Mouse (Mus musculus) heart, embryonic 14.5 days (tissue): ENCODE results near the gene Vmn2r13. TPM values are rescaled to one million over a fixed set of nuclear protein-coding genes. Genes with fewer than 3 reads are reported as not detected.

Experiments
- ATAC-seq: fragments of 200-750 bp; cut with Nextera tagmentation; 2 replicates; pipeline ENCODE4 v1.8.0; 2017; ENCODE audit warnings: low read depth, moderate TSS enrichment; ENCODE audit not compliant: insufficient number of reproducible peaks, insufficient read depth, low FRiP score
- H3K27ac ChIP-seq, 2 experiments: fragments of 200-500 bp in 1 of 2; fragments of 300-500 bp in 1 of 2; sonication (generic) in 1 of 2; replicated peaks in 1 of 2; 2 replicates each; pipeline ENCODE4 v1.5.1; 2012 to 2014; ENCODE audit warnings: low read depth in 2 of 2, low read length in 2 of 2, control low read depth in 1 of 2, mild to moderate bottlenecking in 1 of 2, mixed read lengths in 1 of 2; ENCODE audit not compliant: control insufficient read depth in 1 of 2, insufficient read depth in 1 of 2
- H3K27me3 ChIP-seq: fragments of 300-500 bp; sonication (generic); 2 replicates; pipeline ENCODE4 v1.6.1; 2014; ENCODE audit warnings: mild to moderate bottlenecking, low read length, control low read depth; ENCODE audit not compliant: control insufficient read depth, insufficient read depth
- H3K36me3 ChIP-seq: fragments of 300-500 bp; sonication (generic); 2 replicates; pipeline ENCODE4 v1.6.1; 2014; ENCODE audit warnings: mild to moderate bottlenecking, control low read depth, low read length, mixed read lengths; ENCODE audit not compliant: control insufficient read depth, insufficient read depth
- H3K4me1 ChIP-seq, 2 experiments: fragments of 200-500 bp in 1 of 2; fragments of 300-500 bp in 1 of 2; sonication (generic) in 1 of 2; 2 replicates each; pipeline ENCODE4 v1.6.1; 2012 to 2014; ENCODE audit warnings: low read length in 2 of 2, control low read depth in 1 of 2, mixed read lengths in 1 of 2; ENCODE audit not compliant: control insufficient read depth in 2 of 2, insufficient read depth in 2 of 2
- H3K4me2 ChIP-seq: fragments of 300-500 bp; sonication (generic); 2 replicates; pipeline ENCODE4 v1.6.1; 2014; ENCODE audit warnings: mild to moderate bottlenecking, low read length
- H3K4me3 ChIP-seq, 2 experiments: fragments of 200-500 bp in 1 of 2; fragments of 300-500 bp in 1 of 2; sonication (generic) in 1 of 2; 2 replicates each; pipeline ENCODE4 v1.5.1; 2012 to 2014; ENCODE audit warnings: low read length in 2 of 2, mild to moderate bottlenecking in 2 of 2, control low read depth in 1 of 2, low read depth in 1 of 2, moderate library complexity in 1 of 2; ENCODE audit not compliant: control insufficient read depth in 1 of 2, insufficient read depth in 1 of 2
- H3K9ac ChIP-seq: fragments of 300-500 bp; sonication (generic); 2 replicates; pipeline ENCODE4 v1.6.1; 2014; ENCODE audit warnings: mild to moderate bottlenecking, low read length
- H3K9me3 ChIP-seq: fragments of 300-500 bp; sonication (generic); 2 replicates; pipeline ENCODE4 v1.6.1; 2016; ENCODE audit warnings: low read length, control low read depth; ENCODE audit not compliant: control insufficient read depth
- WGBS: fragments of 180-500 bp; shearing (Covaris S2); extraction: QIAGEN DNeasy Blood & Tissue Kit; methylation state at CpG from one replicate; pipeline ENCODE4 v1.1.7; 2014; 5-methylcytosine and 5-hydroxymethylcytosine counted together
- polyA plus RNA-seq: library from polyadenylated mRNA; unstranded; fragments of >200 nt; fragmentation: Nextera tagmentation; extraction: Ambion mirVana; gene quantifications from 2 replicates; pipeline ENCODE4 v1.2.1, GENCODE M21; 2014

Gene Vmn2r13
- polyA plus RNA-seq, 1 experiment from 2014 or later = not detected

GRCm38 (mm10) chr5:109136731-109137130, 55.3 kb downstream of the Vmn2r13 start:
- Histone ChIP-seq H3K36me3 (no peaks in the 10 kb centered on the region), H3K4me2 (no peak overlapping the region), H3K27ac (no peak overlapping the region), H3K4me3 (no peak overlapping the region), H3K9me3 (peaks cover 11% of the 10 kb centered on the region; the same call in 1 of the 2 replicates), H3K27me3 (no peaks in the 10 kb centered on the region), H3K4me1 (no peaks in the 10 kb centered on the region), H3K9ac (no peak overlapping the region)
- ATAC-seq = no peak
- 50% methylated on average over 2 of the region's 2 CpGs for WGBS

Other genes starting within 250 kb of the Vmn2r13 start
- not detected in 2 replicates for gene Vmn2r10, start 185.7 kb downstream of the Vmn2r13 start, polyA plus RNA-seq
- gene Vmn2r11, start 132.6 kb downstream of the Vmn2r13 start, polyA plus RNA-seq = not detected in 2 replicates
- gene Vmn2r12, start 94.2 kb downstream of the Vmn2r13 start, polyA plus RNA-seq = not detected in 2 replicates
- gene Vmn2r14, start 32.5 kb upstream of the Vmn2r13 start, polyA plus RNA-seq = not detected in 2 replicates
- not detected in 2 replicates for gene Vmn2r15, start 105.4 kb upstream of the Vmn2r13 start, polyA plus RNA-seq
- not detected in 2 replicates for gene Vmn2r16, start 138.0 kb upstream of the Vmn2r13 start, polyA plus RNA-seq
- not detected in 2 replicates for gene Vmn2r17, start 227.5 kb upstream of the Vmn2r13 start, polyA plus RNA-seq